Mouse (Mus musculus) C2C12 (cell line): ENCODE measurements around the gene Tm4sf1.

Experiments used
- CEBPB ChIP-seq: IDR thresholded peaks from one replicate; pipeline ENCODE4 v1.6.1; 2011; ENCODE audit warnings: low read depth, mild to moderate bottlenecking, control low read depth, moderate library complexity
- CTCF ChIP-seq: IDR thresholded peaks from one replicate; pipeline ENCODE4 v1.5.1; 2011; ENCODE audit not compliant: control insufficient read depth, insufficient read depth, insufficient read length
- FOSL1 ChIP-seq: IDR thresholded peaks from one replicate; pipeline ENCODE4 v1.8.0; 2011; ENCODE audit warnings: mild to moderate bottlenecking, low read length; ENCODE audit not compliant: poor library complexity, insufficient read depth, severe bottlenecking
- MAX ChIP-seq: IDR thresholded peaks from one replicate; pipeline ENCODE4 v1.6.1; 2011; ENCODE audit warnings: mild to moderate bottlenecking, control low read depth
- MYOD1 ChIP-seq: IDR thresholded peaks from one replicate; pipeline ENCODE4 v1.6.1; 2011; ENCODE audit warnings: low read depth; ENCODE audit not compliant: control insufficient read depth, insufficient read length
- USF1 ChIP-seq: IDR thresholded peaks from one replicate; pipeline ENCODE4 v1.6.1; 2011; ENCODE audit warnings: low read depth, mild to moderate bottlenecking, control low read depth, moderate library complexity

- TF ChIP-seq CTCF: peak; percentile 44
- TF ChIP-seq MAX: no peak
- TF ChIP-seq USF1: no peak
- no peak for TF ChIP-seq CEBPB
- no peak for TF ChIP-seq MYOD1
- TF ChIP-seq FOSL1: no peak
Observed at GRCm38 (mm10) chr3:57267559-57268173, 34.1 kb downstream of the Tm4sf1 start.
